Comparison of ENCODE assay signal across 22 mouse cellular contexts in the genomic region with DNA sequence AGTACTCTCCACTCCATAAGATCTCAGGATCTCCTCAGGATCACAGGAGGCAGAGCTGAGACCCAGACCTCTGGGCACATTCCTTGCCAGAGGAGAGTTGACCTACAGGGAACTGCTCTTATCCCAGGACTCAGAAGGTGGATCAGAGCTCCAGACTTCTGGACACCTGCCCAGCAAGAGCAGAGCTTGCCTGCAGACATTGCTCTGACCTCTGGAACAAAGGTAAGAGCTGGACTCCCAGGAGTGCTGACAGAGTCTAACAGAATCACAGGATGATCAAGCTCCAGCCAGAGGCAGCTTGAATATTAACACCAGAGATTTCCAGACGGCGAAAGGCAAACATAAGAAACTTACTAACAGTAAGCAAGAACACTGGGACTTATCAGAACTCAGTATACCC. TPM values are rescaled to one million over a fixed set of nuclear protein-coding genes. Genes with fewer than 3 reads are reported as not detected.
DNase-seq lines count a peak whose midpoint lies in the region; ATAC-seq lines count a peak whose summit lies in the region.
"Had no signal": no experiment of that assay in that cellular context is flagged by ENCODE, and none has a peak within 500 bp of the region (broad histone marks: within the 10 kb centered on the region; RNA-seq: fewer than 3 reads in every experiment).

No protein-coding gene starts in this region.

- H3K9ac ChIP-seq in kidney, embryonic 15.5 days: no peak overlapping the region
- H3K9ac ChIP-seq: embryonic facial prominence, embryonic 13.5 days; forebrain, embryonic 12.5 days; heart, embryonic 12.5 days had no signal

- no peaks in the 10 kb centered on the region for H3K9me3 ChIP-seq in kidney, embryonic 15.5 days (replicated peaks)
- H3K9me3 ChIP-seq: forebrain, embryonic 12.5 days had no signal

- H3K4me3 ChIP-seq in kidney, embryonic 15.5 days (replicated peaks): no peak overlapping the region
- H3K4me3 ChIP-seq: embryonic facial prominence, embryonic 13.5 days; forebrain, embryonic 12.5 days; heart, embryonic 12.5 days had no signal

- no peak for ATAC-seq in kidney, embryonic 15.5 days (replicated peaks; ENCODE audit: low FRiP score)
- ATAC-seq: forebrain, embryonic 16.5 days had no signal

- H3K4me1 ChIP-seq in kidney, embryonic 15.5 days: no peaks in the 10 kb centered on the region
- H3K4me1 ChIP-seq: embryonic facial prominence, embryonic 13.5 days; forebrain, embryonic 12.5 days; heart, embryonic 12.5 days had no signal

- H3K4me2 ChIP-seq in kidney, embryonic 15.5 days: no peak overlapping the region
- H3K4me2 ChIP-seq: embryonic facial prominence, embryonic 13.5 days; forebrain, embryonic 12.5 days; heart, embryonic 12.5 days had no signal

- no peaks in the 10 kb centered on the region for H3K27me3 ChIP-seq in kidney, embryonic 15.5 days
- H3K27me3 ChIP-seq: embryonic facial prominence, embryonic 13.5 days; forebrain, embryonic 12.5 days; heart, embryonic 12.5 days had no signal

- 85% methylated on average over 2 of the region's 2 CpGs for WGBS in kidney, embryonic 15.5 days

- DNase-seq in kidney, adult 11 months: peak; percentile 95
- peak; percentile 89 to 94 for DNase-seq in kidney, adult 8-10 months
- DNase-seq in kidney, postnatal 14 days: peak; percentile 79
- DNase-seq in yolk sac, embryonic 10.5 days (ENCODE audit: low spot score): peak; percentile 56
- DNase-seq in right cerebral cortex, postnatal 10 days (ENCODE audit: low spot score in 2 of 2): no peak
- no peak for DNase-seq in urinary bladder, postnatal 14 days (ENCODE audit: low spot score)
- DNase-seq: adrenal gland, postnatal 14 days; cerebellum, adult 18-20 months; cerebellum, adult 9-11 months; cerebellum, postnatal 36 days; gastrocnemius, postnatal 10 days; heart, adult 18-20 months; heart, postnatal 36 days had no signal

- no peak overlapping the region for H3K27ac ChIP-seq in kidney, embryonic 15.5 days
- H3K27ac ChIP-seq: embryonic facial prominence, embryonic 13.5 days; forebrain, embryonic 12.5 days had no signal

- H3K36me3 ChIP-seq in kidney, embryonic 15.5 days: no peaks in the 10 kb centered on the region
- H3K36me3 ChIP-seq: embryonic facial prominence, embryonic 13.5 days; forebrain, embryonic 12.5 days; heart, embryonic 12.5 days had no signal

RNA-seq across cellular contexts. Expression of a gene that starts 48.8 kb away (rescaled TPM):
- polyA plus RNA-seq in kidney, embryonic 15.5 days (2015; fragmentation: Nextera tagmentation; extraction: Ambion mirVana): not detected in 2 replicates
- polyA plus RNA-seq: C2C12; embryonic facial prominence, embryonic 13.5 days; forebrain, embryonic 12.5 days; forebrain, embryonic 16.5 days; frontal cortex, adult 2 months; heart, embryonic 12.5 days; heart, embryonic 16.5 days; hindbrain, embryonic 11.5 days had no signal

RNA-seq across cellular contexts. Expression of a gene that starts 56.8 kb away (rescaled TPM):
- not detected in 2 replicates for polyA plus RNA-seq in kidney, embryonic 15.5 days (2015; fragmentation: Nextera tagmentation; extraction: Ambion mirVana)
- polyA plus RNA-seq: C2C12; embryonic facial prominence, embryonic 13.5 days; forebrain, embryonic 12.5 days; forebrain, embryonic 16.5 days; frontal cortex, adult 2 months; heart, embryonic 12.5 days; heart, embryonic 16.5 days; hindbrain, embryonic 11.5 days had no signal

Comparison
In these comparisons a context has a peak if more than half of its experiments do, and no peak if none do; other contexts are left out.
1. DNase-seq: peak in kidney, adult 11 months (single experiment), kidney, adult 8-10 months (2 of 2), kidney, postnatal 14 days (single experiment) and yolk sac, embryonic 10.5 days (single experiment); none in right cerebral cortex, postnatal 10 days (0 of 2) and urinary bladder, postnatal 14 days (single experiment).